Mouse (Mus musculus) stomach, embryonic 16.5 days (tissue): Measurements from ENCODE around the gene Dnajc17. TPM values are rescaled to one million over a fixed set of nuclear protein-coding genes. Genes with fewer than 3 reads are reported as not detected.

Source experiments
- ATAC-seq: fragments of 200-750 bp; cut with Nextera tagmentation; 2 replicates; pipeline ENCODE4 v1.8.0; 2017; ENCODE audit warnings: moderate number of reproducible peaks, moderate TSS enrichment; ENCODE audit not compliant: insufficient read depth, low FRiP score
- H3K27ac ChIP-seq: fragments of 300-500 bp; sonication (generic); 2 replicates; pipeline ENCODE4 v1.5.1; 2014; ENCODE audit warnings: low read length
- H3K27me3 ChIP-seq: fragments of 300-500 bp; sonication (generic); 2 replicates; pipeline ENCODE4 v1.6.1; 2014; ENCODE audit warnings: low read length, control low read depth, mixed read lengths; ENCODE audit not compliant: control insufficient read depth, insufficient read depth
- H3K36me3 ChIP-seq: fragments of 300-500 bp; sonication (generic); 2 replicates; pipeline ENCODE4 v1.6.1; 2014; ENCODE audit warnings: low read length; ENCODE audit not compliant: control insufficient read depth, insufficient read depth
- H3K4me1 ChIP-seq: fragments of 300-500 bp; sonication (generic); 2 replicates; pipeline ENCODE4 v1.6.1; 2014; ENCODE audit warnings: low read length, control low read depth, mixed read lengths; ENCODE audit not compliant: control insufficient read depth, insufficient read depth
- H3K4me2 ChIP-seq: fragments of 300-500 bp; sonication (generic); 2 replicates; pipeline ENCODE4 v1.6.1; 2014; ENCODE audit warnings: low read depth, low read length, mixed read lengths
- H3K4me3 ChIP-seq: fragments of 300-500 bp; sonication (generic); replicated peaks from 2 replicates; pipeline ENCODE4 v1.5.1; 2014; ENCODE audit warnings: mild to moderate bottlenecking, low read length
- H3K9ac ChIP-seq: fragments of 300-500 bp; sonication (generic); 2 replicates; pipeline ENCODE4 v1.6.1; 2014; ENCODE audit warnings: low read length
- H3K9me3 ChIP-seq: fragments of 300-500 bp; sonication (generic); replicated peaks from 2 replicates; pipeline ENCODE4 v1.6.1; 2016; ENCODE audit warnings: low read length, control low read depth; ENCODE audit not compliant: control insufficient read depth
- WGBS: fragments of 180-500 bp; shearing (Covaris S2); extraction: QIAGEN DNeasy Blood & Tissue Kit; methylation state at CpG from one replicate; pipeline ENCODE4 v1.1.7; 2014; 5-methylcytosine and 5-hydroxymethylcytosine counted together
- polyA plus RNA-seq: library from polyadenylated mRNA; unstranded; fragments of >200 nt; fragmentation: Nextera tagmentation; extraction: Ambion mirVana; gene quantifications from 2 replicates; pipeline ENCODE4 v1.2.1, GENCODE M21; 2015

Gene Dnajc17
- polyA plus RNA-seq, 1 experiment from 2014 or later = 16.7 TPM

GRCm38 (mm10) chr2:119189029-119189710 is 19.4 kb downstream of the Dnajc17 start:
- Histone ChIP-seq H3K4me1 (0 out of 2 replicates have a peak, but pooled peaks cover 3% of the 10 kb centered on the region), H3K27ac (no peak overlapping the region), H3K4me3 (peak overlapping the region; percentile 41), H3K36me3 (no peaks in the 10 kb centered on the region), H3K4me2 (peak overlapping the region; percentile 67), H3K9me3 (no peaks in the 10 kb centered on the region), H3K9ac (0 out of 2 replicates have a peak overlapping the region, but pooled peaks have one; percentile 36), H3K27me3 (no peaks in the 10 kb centered on the region)
- WGBS = 7% methylated on average over 15 of the region's 15 CpGs
- peak; percentile 87 for ATAC-seq

- ATAC-seq = no peak
- Histone ChIP-seq H3K4me2 (no peak overlapping the region), H3K9ac (no peak overlapping the region), H3K27ac (no peak overlapping the region), H3K4me3 (no peak overlapping the region), H3K36me3 (no peaks in the 10 kb centered on the region), H3K4me1 (no peaks in the 10 kb centered on the region), H3K27me3 (no peaks in the 10 kb centered on the region), H3K9me3 (no peaks in the 10 kb centered on the region)
- 88% methylated on average over 7 of the region's 7 CpGs for WGBS
Observed at GRCm38 (mm10) chr2:119182914-119183313, 25.7 kb downstream of the Dnajc17 start.

- peaks cover 13% of the 10 kb centered on the region; the same call in 1 of the 2 replicates for H3K4me1 ChIP-seq
Observed at GRCm38 (mm10) chr2:119177384-119177939, 31.1 kb downstream of the Dnajc17 start.

GRCm38 (mm10) chr2:119176761-119177160 is 31.8 kb downstream of the Dnajc17 start:
- Histone ChIP-seq H3K27me3 (no peaks in the 10 kb centered on the region), H3K36me3 (no peaks in the 10 kb centered on the region; the same call in 1 of the 2 replicates), H3K9me3 (no peaks in the 10 kb centered on the region), H3K4me1 (peaks cover 15% of the 10 kb centered on the region; the same call in 1 of the 2 replicates), H3K9ac (no peak overlapping the region), H3K27ac (no peak overlapping the region), H3K4me3 (no peak overlapping the region), H3K4me2 (no peak overlapping the region)
- ATAC-seq = no peak
- 65% methylated on average over 3 of the region's 3 CpGs for WGBS

More at GRCm38 (mm10) chr2:119177384-119177939, 31.1 kb downstream of the Dnajc17 start:
- Histone ChIP-seq H3K4me2 (no peak overlapping the region), H3K36me3 (no peaks in the 10 kb centered on the region), H3K9ac (no peak overlapping the region), H3K9me3 (no peaks in the 10 kb centered on the region), H3K27ac (no peak overlapping the region), H3K4me3 (no peak overlapping the region), H3K27me3 (no peaks in the 10 kb centered on the region)
- ATAC-seq = no peak
- 92% methylated on average over 5 of the region's 5 CpGs for WGBS

GRCm38 (mm10) chr2:119175614-119176013 is 33.0 kb downstream of the Dnajc17 start:
- Histone ChIP-seq H3K27ac (no peak overlapping the region), H3K9me3 (no peaks in the 10 kb centered on the region), H3K4me2 (no peak overlapping the region), H3K4me3 (no peak overlapping the region), H3K27me3 (no peaks in the 10 kb centered on the region), H3K36me3 (no peaks in the 10 kb centered on the region; the same call in 1 of the 2 replicates), H3K4me1 (peaks cover 15% of the 10 kb centered on the region; the same call in 1 of the 2 replicates), H3K9ac (no peak overlapping the region)
- ATAC-seq = no peak
- 59% methylated on average over 6 of the region's 6 CpGs for WGBS

- Histone ChIP-seq H3K27ac (peak overlapping the region; percentile 54; the same call in 1 of the 2 replicates), H3K4me1 (peaks cover 15% of the 10 kb centered on the region; the same call in 1 of the 2 replicates), H3K4me3 (no peak overlapping the region), H3K36me3 (no peaks in the 10 kb centered on the region; the same call in 1 of the 2 replicates), H3K9me3 (no peaks in the 10 kb centered on the region), H3K9ac (peak overlapping the region; percentile 13; the same call in 1 of the 2 replicates), H3K27me3 (no peaks in the 10 kb centered on the region), H3K4me2 (no peak overlapping the region)
- ATAC-seq = no peak
- 70% methylated on average over 14 of the region's 14 CpGs for WGBS
Observed at GRCm38 (mm10) chr2:119174866-119175265, 33.7 kb downstream of the Dnajc17 start.

- 62% methylated on average over 8 of the region's 8 CpGs for WGBS
- H3K27ac ChIP-seq = peak within 1 kb of the TSS; percentile 54; the same call in 1 of the 2 replicates
- H3K4me3 ChIP-seq = no peak within 1 kb of the TSS
- no peaks in the 10 kb centered on the region for H3K9me3 ChIP-seq
- no peaks in the 10 kb centered on the region for H3K27me3 ChIP-seq
- ATAC-seq = peak; percentile 48; the same call in 1 of the 2 replicates
- H3K4me1 ChIP-seq = peaks cover 15% of the 10 kb centered on the region; the same call in 1 of the 2 replicates
- no peak within 1 kb of the TSS for H3K4me2 ChIP-seq
- peak within 1 kb of the TSS; percentile 13; the same call in 1 of the 2 replicates for H3K9ac ChIP-seq
- H3K36me3 ChIP-seq = no peaks in the 10 kb centered on the region; the same call in 1 of the 2 replicates
Observed at GRCm38 (mm10) chr2:119173991-119174651, 34.5 kb downstream of the Dnajc17 start, which contains the start of gene Gm14137. Gene Gm14137 (plus strand): TSS chr2:119174509.

- peak; percentile 14; the same call in 1 of the 2 replicates for ATAC-seq
- peak overlapping the region; percentile 17; the same call in 1 of the 2 replicates for H3K4me2 ChIP-seq
- WGBS = 17% methylated on average over 13 of the region's 13 CpGs
- H3K27me3 ChIP-seq = no peaks in the 10 kb centered on the region
- no peak overlapping the region for H3K4me3 ChIP-seq
- H3K27ac ChIP-seq = no peak overlapping the region; the same call in 1 of the 2 replicates
- peaks cover 15% of the 10 kb centered on the region; the same call in 1 of the 2 replicates for H3K4me1 ChIP-seq
- H3K36me3 ChIP-seq = no peaks in the 10 kb centered on the region; the same call in 1 of the 2 replicates
- no peaks in the 10 kb centered on the region for H3K9me3 ChIP-seq
- no peak overlapping the region for H3K9ac ChIP-seq
Observed at GRCm38 (mm10) chr2:119172862-119173576, 35.6 kb downstream of the Dnajc17 start.
